Mouse (Mus musculus): ENCODE results near the gene Pnp.
"Not testable (repeated sequence)": the region's sequence is repeated elsewhere in the genome, so short reads cannot be mapped to it uniquely, and the experiment has no call there.

The Pnp gene

GRCm38 (mm10) chr14:50975001-50975400, 44.1 kb downstream of the Pnp start:
- no peak for DNase-seq (ENCODE audit: low spot score)

GRCm38 (mm10) chr14:50976674-50977073, 45.8 kb downstream of the Pnp start:
- DNase-seq (ENCODE audit: low spot score) = no peak

GRCm38 (mm10) chr14:50978451-50978850, 47.6 kb downstream of the Pnp start:
- DNase-seq (ENCODE audit: low spot score) = not testable (repeated sequence)

- no peak for DNase-seq (ENCODE audit: low spot score)
These were observed 48.7 kb downstream of the Pnp start for GRCm38 (mm10) chr14:50979631-50980030.

GRCm38 (mm10) chr14:50981207-50981606, 50.3 kb downstream of the Pnp start:
- no peak for DNase-seq (ENCODE audit: low spot score)

GRCm38 (mm10) chr14:50981837-50982236, 51.0 kb downstream of the Pnp start:
- no peak for DNase-seq (ENCODE audit: low spot score)

GRCm38 (mm10) chr14:50987668-50988067, 56.8 kb downstream of the Pnp start:
- DNase-seq (ENCODE audit: low spot score) = no peak

- DNase-seq (ENCODE audit: low spot score) = no peak
These were observed 60.2 kb downstream of the Pnp start for GRCm38 (mm10) chr14:50991037-50991436.

- DNase-seq (ENCODE audit: low spot score) = no peak
These were observed 66.2 kb downstream of the Pnp start for GRCm38 (mm10) chr14:50997088-50997487.

- DNase-seq (ENCODE audit: low spot score) = no peak
These were observed 67.3 kb downstream of the Pnp start for GRCm38 (mm10) chr14:50997999-50998666.

- no peak for DNase-seq (ENCODE audit: low spot score)
These were observed 76.4 kb downstream of the Pnp start, which contains the start of gene Rnase10 for GRCm38 (mm10) chr14:51007152-51007801. Gene Rnase10, plus strand, starts transcription at chr14:51007751.

GRCm38 (mm10) chr14:51007914-51008713, 77.2 kb downstream of the Pnp start:
- DNase-seq (ENCODE audit: low spot score) = peak; percentile 36

- DNase-seq (ENCODE audit: low spot score) = no peak
These were observed 77.9 kb downstream of the Pnp start for GRCm38 (mm10) chr14:51008781-51009180.

GRCm38 (mm10) chr14:51009572-51009971, 78.7 kb downstream of the Pnp start:
- DNase-seq (ENCODE audit: low spot score) = no peak

- DNase-seq (ENCODE audit: low spot score) = not testable (repeated sequence)
These were observed 83.8 kb downstream of the Pnp start for GRCm38 (mm10) chr14:51014724-51015123.

All from ovary, postnatal 14 days (tissue).